Mouse (Mus musculus): ENCODE results near the gene Dlg4. TPM values are rescaled to one million over a fixed set of nuclear protein-coding genes. Genes with fewer than 3 reads are reported as not detected.
"Not testable (repeated sequence)": the region's sequence is repeated elsewhere in the genome, so short reads cannot be mapped to it uniquely, and the experiment has no call there.

Dlg4 gene
- polyA plus RNA-seq, 1 experiment from 2014 or later, result 2.7 TPM

DNA sequence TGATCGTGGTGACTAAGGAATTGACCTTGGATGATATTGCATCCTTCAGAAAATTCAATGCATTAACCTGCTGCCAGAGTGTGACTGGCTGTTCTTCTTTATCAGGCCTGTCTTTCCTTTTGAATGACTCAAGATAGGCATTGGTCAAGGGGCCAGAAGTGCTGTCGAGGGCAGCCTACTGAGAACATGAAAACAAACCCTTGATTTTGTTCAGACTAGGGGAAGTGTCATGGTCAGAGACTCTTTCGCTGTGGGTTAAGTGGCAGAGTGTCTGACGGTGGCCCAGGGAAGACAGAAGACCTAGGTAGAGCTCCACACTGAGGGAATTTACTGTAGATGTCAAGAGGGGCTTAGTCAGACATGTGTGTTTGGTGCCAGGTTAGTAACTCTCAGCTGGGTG is 50.0 kb downstream of the Dlg4 start:
- ATAC-seq, result no peak
- Histone ChIP-seq H3K36me3 (no peaks in the 10 kb centered on the region), H3K27me3 (replicated peaks) (no peaks in the 10 kb centered on the region; the same call in 1 of the 2 replicates), H3K9ac (no peak overlapping the region), H3K4me1 (no peaks in the 10 kb centered on the region), H3K4me2 (no peak overlapping the region), H3K4me3 (no peak overlapping the region), H3K9me3 (replicated peaks) (no peaks in the 10 kb centered on the region; the same call in 1 of the 2 replicates), H3K27ac (no peak overlapping the region)
- 48% methylated on average over 4 of the region's 4 CpGs for WGBS (ENCODE audit: insufficient replicate concordance)

DNA sequence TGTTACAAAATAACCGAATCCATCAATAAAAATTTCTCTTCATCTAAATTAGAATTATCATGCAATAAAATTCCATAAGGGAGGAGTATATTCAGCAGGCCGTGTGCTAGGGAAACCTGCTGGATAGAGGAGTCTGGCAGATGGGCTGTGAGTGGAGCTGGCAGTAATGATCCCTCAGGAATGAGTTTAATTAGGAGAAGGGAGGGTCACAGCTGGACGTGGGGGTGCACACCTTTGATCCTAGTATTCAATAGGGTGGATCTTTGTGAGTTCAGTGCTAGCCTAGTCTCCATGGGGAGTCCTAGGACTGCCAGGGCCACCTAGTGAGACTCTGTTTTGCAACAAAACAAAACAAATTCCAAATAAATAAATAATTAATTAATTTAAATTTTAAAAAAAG is 51.5 kb downstream of the Dlg4 start:
- Histone ChIP-seq H3K27me3 (replicated peaks) (peaks cover 4% of the 10 kb centered on the region; the same call in 1 of the 2 replicates), H3K4me2 (no peak overlapping the region), H3K27ac (no peak overlapping the region), H3K9ac (no peak overlapping the region), H3K4me3 (no peak overlapping the region), H3K36me3 (no peaks in the 10 kb centered on the region), H3K9me3 (replicated peaks) (no peaks in the 10 kb centered on the region), H3K4me1 (no peaks in the 10 kb centered on the region)
- 49% methylated on average over 3 of the region's 3 CpGs for WGBS (ENCODE audit: insufficient replicate concordance)
- ATAC-seq, result no peak

DNA sequence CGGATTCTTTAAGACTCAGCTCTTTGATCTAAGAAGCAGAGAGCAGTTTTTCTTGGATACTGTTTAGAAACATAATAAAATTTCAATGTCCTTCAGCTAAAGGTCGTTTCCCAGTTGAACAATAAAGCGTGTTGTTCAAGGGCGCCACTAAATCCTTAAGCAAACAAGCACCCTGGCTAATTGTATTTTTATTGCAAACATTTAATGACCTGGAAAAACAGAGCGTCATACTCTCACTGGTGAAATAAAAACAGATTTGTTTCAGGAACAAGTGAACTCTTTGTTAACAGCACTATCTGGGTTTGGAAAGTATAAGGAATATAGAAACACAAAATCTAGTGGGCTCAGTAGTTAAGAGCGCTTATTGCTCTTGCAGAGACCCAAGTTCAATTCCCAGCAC is 53.3 kb downstream of the Dlg4 start:
- H3K4me2 ChIP-seq, result no peak overlapping the region
- no peak for ATAC-seq
- H3K36me3 ChIP-seq, result no peaks in the 10 kb centered on the region
- H3K4me1 ChIP-seq, result peaks cover 8% of the 10 kb centered on the region
- H3K27ac ChIP-seq, result no peak overlapping the region
- WGBS (ENCODE audit: insufficient replicate concordance), result 74% methylated on average over 6 of the region's 6 CpGs
- peaks cover 13% of the 10 kb centered on the region; the same call in 1 of the 2 replicates for H3K27me3 ChIP-seq (replicated peaks)
- no peak overlapping the region for H3K4me3 ChIP-seq
- H3K9ac ChIP-seq, result no peak overlapping the region
- H3K9me3 ChIP-seq (replicated peaks), result no peaks in the 10 kb centered on the region

DNA sequence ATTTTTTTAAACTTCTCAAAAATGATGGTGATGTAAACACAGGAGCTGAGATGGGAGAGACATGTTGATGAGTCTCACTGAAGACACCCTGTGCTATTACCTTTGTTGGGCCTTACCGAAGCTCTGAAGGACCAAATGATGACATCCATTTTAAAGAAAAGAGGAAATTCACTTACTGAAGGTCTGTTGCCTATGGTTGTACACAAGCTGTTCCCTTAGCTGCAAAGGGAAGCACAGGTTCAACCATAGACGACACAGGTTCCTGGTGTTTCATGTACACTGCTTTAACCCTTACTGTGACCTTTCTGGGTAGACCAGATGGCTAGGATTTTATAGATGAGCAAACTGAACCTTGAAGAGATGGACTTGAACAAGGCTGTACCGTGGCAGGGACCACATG is 53.9 kb downstream of the Dlg4 start:
- WGBS (ENCODE audit: insufficient replicate concordance), result 42% methylated on average over 3 of the region's 3 CpGs
- peaks cover 13% of the 10 kb centered on the region; the same call in 1 of the 2 replicates for H3K27me3 ChIP-seq (replicated peaks)
- not testable (repeated sequence) for H3K4me3 ChIP-seq; ATAC-seq; H3K9ac ChIP-seq; H3K36me3 ChIP-seq; H3K9me3 ChIP-seq (replicated peaks); H3K27ac ChIP-seq; H3K4me2 ChIP-seq
- peaks cover 14% of the 10 kb centered on the region for H3K4me1 ChIP-seq

DNA sequence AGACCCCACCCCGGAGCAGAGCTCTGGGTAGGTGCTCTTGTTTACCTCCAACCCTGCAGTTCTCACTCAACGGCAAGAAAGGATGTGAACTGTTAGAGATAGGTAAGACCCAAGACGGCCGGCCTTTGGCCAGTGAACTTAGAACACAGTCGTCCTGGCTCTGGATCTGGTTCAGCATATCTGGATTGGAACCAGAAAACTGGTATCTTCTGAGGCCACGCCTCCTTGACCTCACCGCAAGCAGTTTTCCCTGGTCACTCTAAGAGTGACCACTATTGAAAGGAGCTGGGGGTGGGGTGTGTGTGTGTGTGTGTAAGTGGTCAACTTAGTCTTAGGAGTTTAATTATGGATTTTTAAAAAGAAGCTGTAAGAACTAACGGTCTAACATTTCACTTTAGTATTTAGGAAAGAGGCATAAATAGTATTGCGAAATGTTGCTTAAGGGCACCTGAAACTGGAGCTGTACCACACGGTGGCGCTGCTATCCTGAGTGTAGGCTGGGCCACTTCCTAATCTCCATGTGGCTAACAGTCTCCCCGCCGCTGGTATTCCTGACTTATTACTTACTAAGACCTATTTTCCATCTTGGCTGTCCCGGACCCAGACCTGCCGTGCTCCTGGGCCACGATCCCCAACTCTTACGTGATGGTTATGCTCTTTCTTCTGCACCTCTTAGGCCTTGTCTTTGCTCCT is 57.8 kb downstream of the Dlg4 start:
- Histone ChIP-seq H3K27ac (peak overlapping the region; percentile 93), H3K9me3 (replicated peaks) (no peaks in the 10 kb centered on the region), H3K27me3 (replicated peaks) (peaks cover 13% of the 10 kb centered on the region; the same call in 1 of the 2 replicates), H3K4me2 (peak overlapping the region; percentile 53), H3K4me1 (peaks cover 32% of the 10 kb centered on the region), H3K4me3 (no peak overlapping the region), H3K9ac (no peak overlapping the region; the same call in 1 of the 2 replicates), H3K36me3 (no peaks in the 10 kb centered on the region)
- 0 out of 2 replicates have a peak, but pooled peaks have one; percentile 19 for ATAC-seq
- WGBS (ENCODE audit: insufficient replicate concordance), result 35% methylated on average over 17 of the region's 17 CpGs

DNA sequence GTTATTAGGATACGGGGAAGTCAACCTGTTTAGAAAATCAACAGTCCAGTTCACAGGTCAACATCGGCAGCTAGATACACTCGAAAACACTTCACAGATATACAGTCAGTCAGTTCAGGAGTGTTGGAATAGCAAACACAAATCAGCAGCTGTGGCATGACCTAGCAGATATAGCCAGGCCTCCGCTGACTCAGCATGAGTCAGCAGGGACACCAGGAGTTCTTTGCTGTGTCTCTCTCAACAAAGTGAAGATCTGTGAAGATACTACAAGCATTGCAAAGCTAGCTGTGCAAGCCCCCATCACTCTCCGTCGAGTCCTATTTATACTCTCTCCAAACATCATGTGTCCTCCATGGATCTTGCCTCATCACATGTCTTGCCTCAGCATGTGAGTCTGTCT is 58.8 kb downstream of the Dlg4 start:
- Histone ChIP-seq H3K27ac (peak overlapping the region; percentile 93), H3K4me1 (peaks cover 32% of the 10 kb centered on the region), H3K4me2 (peak overlapping the region; percentile 53), H3K4me3 (no peak overlapping the region), H3K9me3 (replicated peaks) (no peaks in the 10 kb centered on the region), H3K36me3 (no peaks in the 10 kb centered on the region), H3K27me3 (replicated peaks) (peaks cover 13% of the 10 kb centered on the region; the same call in 1 of the 2 replicates), H3K9ac (peak overlapping the region; percentile 33; the same call in 1 of the 2 replicates)
- peak; percentile 89 for ATAC-seq
- 55% methylated on average over 6 of the region's 6 CpGs for WGBS (ENCODE audit: insufficient replicate concordance)

DNA sequence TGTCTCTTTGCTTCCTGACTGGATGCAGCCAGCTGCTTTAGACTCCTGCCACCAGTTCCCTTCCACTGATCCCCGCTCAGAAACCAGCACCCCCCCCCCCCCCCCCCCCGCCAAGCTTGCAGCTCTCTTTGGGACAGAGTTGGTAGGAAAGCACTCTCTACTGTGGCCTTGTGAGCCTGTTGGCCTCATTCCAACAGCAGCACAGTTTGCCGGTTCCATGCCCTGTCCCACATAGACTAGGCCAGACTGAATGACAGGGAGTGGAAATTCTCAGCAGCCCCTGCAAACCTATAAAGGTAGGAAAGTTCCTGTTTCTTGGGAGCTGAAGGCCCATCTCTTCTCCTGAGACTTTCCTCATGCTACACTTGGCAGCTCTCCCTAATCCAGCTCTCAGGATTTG is 60.7 kb downstream of the Dlg4 start:
- ATAC-seq, result no peak
- Histone ChIP-seq H3K4me3 (no peak overlapping the region), H3K27ac (no peak overlapping the region), H3K9ac (no peak overlapping the region), H3K27me3 (replicated peaks) (peaks cover 14% of the 10 kb centered on the region; the same call in 1 of the 2 replicates), H3K4me1 (peaks cover 32% of the 10 kb centered on the region), H3K4me2 (no peak overlapping the region), H3K9me3 (replicated peaks) (no peaks in the 10 kb centered on the region), H3K36me3 (no peaks in the 10 kb centered on the region)
- 65% methylated on average over 2 of the region's 3 CpGs for WGBS (ENCODE audit: insufficient replicate concordance)

DNA sequence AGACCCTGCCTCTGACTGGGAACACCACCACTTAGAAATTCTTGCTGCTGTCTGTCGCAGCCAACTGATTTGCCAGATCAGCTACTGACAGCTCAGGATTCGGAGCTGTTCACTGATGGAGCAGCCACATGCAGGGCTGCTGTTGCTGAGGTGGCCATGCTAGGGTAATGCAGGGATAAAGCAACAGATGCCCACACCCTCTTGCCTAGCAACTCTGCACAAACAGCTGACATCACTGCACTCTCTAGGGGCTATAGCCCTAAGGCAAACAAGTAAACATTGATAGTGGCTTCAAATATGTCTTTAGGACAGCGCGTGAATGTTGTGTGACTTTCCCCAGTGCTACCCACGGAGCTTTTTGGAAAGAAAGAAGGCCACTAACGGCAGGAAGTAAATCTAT is 62.4 kb downstream of the Dlg4 start:
- peak; percentile 60; the same call in 1 of the 2 replicates for ATAC-seq
- Histone ChIP-seq H3K36me3 (no peaks in the 10 kb centered on the region), H3K27me3 (replicated peaks) (0 out of 2 replicates have a peak, but pooled peaks cover 6% of the 10 kb centered on the region), H3K4me3 (no peak overlapping the region), H3K9me3 (replicated peaks) (no peaks in the 10 kb centered on the region), H3K27ac (no peak overlapping the region), H3K4me1 (peaks cover 32% of the 10 kb centered on the region), H3K9ac (no peak overlapping the region), H3K4me2 (no peak overlapping the region)
- 67% methylated on average over 6 of the region's 6 CpGs for WGBS (ENCODE audit: insufficient replicate concordance)

DNA sequence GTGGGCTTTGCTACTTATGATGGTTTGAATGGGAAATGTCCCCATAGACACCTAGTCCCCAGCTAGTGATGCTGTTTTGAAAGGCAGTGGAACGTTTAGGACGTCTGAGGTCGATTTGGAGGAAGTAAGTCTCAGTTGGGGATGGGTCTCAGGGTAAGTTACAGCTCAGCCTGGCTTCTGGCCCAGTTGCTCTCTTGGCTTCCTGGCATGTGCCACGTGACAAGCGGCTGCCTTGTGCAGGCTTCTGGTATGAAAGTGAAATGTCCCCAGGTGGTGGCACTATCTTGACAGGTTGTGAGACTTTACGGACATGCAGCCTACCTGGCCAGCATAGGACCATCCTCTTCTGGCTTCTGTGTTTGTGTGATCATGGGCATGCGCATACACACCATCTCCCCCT is 63.2 kb downstream of the Dlg4 start:
- H3K9ac ChIP-seq, result no peak overlapping the region
- 45% methylated on average over 7 of the region's 7 CpGs for WGBS (ENCODE audit: insufficient replicate concordance)
- no peaks in the 10 kb centered on the region for H3K9me3 ChIP-seq (replicated peaks)
- peaks cover 25% of the 10 kb centered on the region for H3K4me1 ChIP-seq
- H3K27ac ChIP-seq, result no peak overlapping the region
- ATAC-seq, result no peak
- no peak overlapping the region for H3K4me3 ChIP-seq
- H3K4me2 ChIP-seq, result no peak overlapping the region
- H3K36me3 ChIP-seq, result no peaks in the 10 kb centered on the region
- 0 out of 2 replicates have a peak, but pooled peaks cover 5% of the 10 kb centered on the region for H3K27me3 ChIP-seq (replicated peaks)

DNA sequence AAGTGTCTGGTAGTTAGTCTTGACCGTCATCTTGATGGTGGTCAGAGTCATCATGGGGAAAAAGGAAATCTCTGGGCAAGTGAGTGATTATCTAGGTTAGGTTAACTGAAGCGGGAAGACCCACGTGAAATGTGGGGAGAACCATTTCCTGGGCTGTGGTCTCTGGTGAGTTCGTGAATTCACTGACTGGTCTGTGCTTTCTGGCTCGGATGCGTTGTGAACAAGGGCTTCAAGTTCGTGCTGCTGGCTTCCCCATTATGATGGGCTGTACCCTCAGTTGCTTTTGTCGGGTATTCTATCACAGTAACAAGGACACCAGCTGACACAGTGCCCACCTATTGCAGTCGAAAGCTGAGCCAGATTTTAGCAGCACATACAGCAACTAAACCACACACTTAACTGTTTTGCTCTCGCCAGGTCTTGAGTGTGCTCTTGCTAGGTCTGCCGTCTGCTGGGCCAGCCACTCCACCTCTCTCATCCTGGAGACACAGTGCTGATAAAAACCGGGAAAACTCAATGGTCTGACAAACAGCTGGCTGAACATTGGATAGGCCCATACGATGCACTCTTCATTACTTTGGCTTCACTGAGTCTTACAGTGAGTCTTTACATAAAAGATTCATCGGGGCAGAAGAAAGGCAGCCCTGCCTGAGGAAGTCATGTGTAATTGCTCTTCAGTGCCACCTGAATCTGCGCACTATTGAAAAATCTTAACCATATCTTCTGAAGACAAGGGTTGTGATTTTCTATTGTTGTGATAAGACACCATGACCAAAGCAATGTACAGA is 64.3 kb downstream of the Dlg4 start:
- WGBS (ENCODE audit: insufficient replicate concordance), result 44% methylated on average over 15 of the region's 15 CpGs
- no peak overlapping the region for H3K27ac ChIP-seq
- no peak overlapping the region for H3K9ac ChIP-seq
- H3K4me2 ChIP-seq, result no peak overlapping the region
- H3K27me3 ChIP-seq (replicated peaks), result 0 out of 2 replicates have a peak, but pooled peaks cover 5% of the 10 kb centered on the region
- no peak overlapping the region for H3K4me3 ChIP-seq
- peaks cover 15% of the 10 kb centered on the region for H3K4me1 ChIP-seq
- no peak for ATAC-seq
- no peaks in the 10 kb centered on the region for H3K36me3 ChIP-seq
- no peaks in the 10 kb centered on the region for H3K9me3 ChIP-seq (replicated peaks)

DNA sequence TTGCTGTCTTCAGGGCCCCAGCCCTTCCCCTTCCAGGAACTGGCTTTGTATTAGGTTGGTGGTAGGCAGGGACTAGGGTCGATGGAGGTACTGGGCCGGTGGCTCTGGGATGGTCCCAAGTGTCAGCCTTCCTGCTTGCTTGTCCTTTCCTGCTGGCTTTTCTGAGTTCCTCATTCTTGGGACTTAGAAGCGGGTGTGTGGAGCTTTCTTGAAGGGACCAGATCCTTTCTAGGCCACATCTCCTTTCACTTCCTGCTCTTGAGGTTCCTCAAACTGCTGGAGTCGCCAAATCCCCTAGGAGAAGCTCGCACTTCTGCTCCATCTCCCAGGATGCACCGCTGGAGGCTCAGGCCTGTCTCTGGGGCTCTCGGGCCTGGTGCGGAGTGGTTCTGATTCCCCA is 67.8 kb downstream of the Dlg4 start:
- Histone ChIP-seq H3K4me1 (no peaks in the 10 kb centered on the region), H3K4me3 (no peak overlapping the region), H3K27me3 (replicated peaks) (0 out of 2 replicates have a peak, but pooled peaks cover 5% of the 10 kb centered on the region), H3K27ac (no peak overlapping the region), H3K4me2 (no peak overlapping the region), H3K36me3 (no peaks in the 10 kb centered on the region), H3K9me3 (replicated peaks) (no peaks in the 10 kb centered on the region), H3K9ac (no peak overlapping the region)
- no peak for ATAC-seq
- 44% methylated on average over 8 of the region's 8 CpGs for WGBS (ENCODE audit: insufficient replicate concordance)
